Mouse (Mus musculus) hindbrain, embryonic 15.5 days (tissue): Measurements from ENCODE around the gene Gdf15. TPM values are rescaled to one million over a fixed set of nuclear protein-coding genes. Genes with fewer than 3 reads are reported as not detected.

Experiments used
- ATAC-seq: fragments of 200-750 bp; cut with Nextera tagmentation; 2 replicates; pipeline ENCODE4 v1.8.0; 2017; ENCODE audit warnings: low read depth, moderate number of reproducible peaks, moderate TSS enrichment; ENCODE audit not compliant: low FRiP score
- H3K27ac ChIP-seq: fragments of 300-500 bp; sonication (generic); replicated peaks from 2 replicates; pipeline ENCODE4 v1.5.1; 2015; ENCODE audit warnings: mild to moderate bottlenecking, inconsistent platforms
- H3K27me3 ChIP-seq: fragments of 300-500 bp; sonication (generic); 2 replicates; pipeline ENCODE4 v1.6.1; 2015; ENCODE audit warnings: control low read depth, inconsistent platforms
- H3K36me3 ChIP-seq: fragments of 300-500 bp; sonication (generic); 2 replicates; pipeline ENCODE4 v1.6.1; 2015; ENCODE audit warnings: control low read depth, inconsistent platforms
- H3K4me1 ChIP-seq: fragments of 300-500 bp; sonication (generic); replicated peaks from 2 replicates; pipeline ENCODE4 v1.6.1; 2015; ENCODE audit warnings: control low read depth, inconsistent platforms
- H3K4me2 ChIP-seq: fragments of 300-500 bp; sonication (generic); 2 replicates; pipeline ENCODE4 v1.6.1; 2015; ENCODE audit warnings: moderate library complexity, mild to moderate bottlenecking, inconsistent platforms
- H3K4me3 ChIP-seq: fragments of 300-500 bp; sonication (generic); 2 replicates; pipeline ENCODE4 v1.5.1; 2015; ENCODE audit warnings: mild to moderate bottlenecking, inconsistent platforms
- H3K9ac ChIP-seq: fragments of 300-500 bp; sonication (generic); 2 replicates; pipeline ENCODE4 v1.6.1; 2015; ENCODE audit warnings: inconsistent platforms
- H3K9me3 ChIP-seq: fragments of 300-500 bp; sonication (generic); 2 replicates; pipeline ENCODE4 v1.6.1; 2016; ENCODE audit warnings: control low read depth, inconsistent platforms
- WGBS: fragments of 180-500 bp; shearing (Covaris S2); methylation state at CpG from one replicate; pipeline ENCODE4 v1.1.7; 2015; 5-methylcytosine and 5-hydroxymethylcytosine counted together
- polyA plus RNA-seq: library from polyadenylated mRNA; unstranded; fragments of >200 nt; fragmentation: Nextera tagmentation; extraction: Ambion mirVana; gene quantifications from 2 replicates; pipeline ENCODE4 v1.2.1, GENCODE M21; 2015

Gdf15 gene
- polyA plus RNA-seq = 0.25 and 0.30 TPM in 2 replicates

DNA sequence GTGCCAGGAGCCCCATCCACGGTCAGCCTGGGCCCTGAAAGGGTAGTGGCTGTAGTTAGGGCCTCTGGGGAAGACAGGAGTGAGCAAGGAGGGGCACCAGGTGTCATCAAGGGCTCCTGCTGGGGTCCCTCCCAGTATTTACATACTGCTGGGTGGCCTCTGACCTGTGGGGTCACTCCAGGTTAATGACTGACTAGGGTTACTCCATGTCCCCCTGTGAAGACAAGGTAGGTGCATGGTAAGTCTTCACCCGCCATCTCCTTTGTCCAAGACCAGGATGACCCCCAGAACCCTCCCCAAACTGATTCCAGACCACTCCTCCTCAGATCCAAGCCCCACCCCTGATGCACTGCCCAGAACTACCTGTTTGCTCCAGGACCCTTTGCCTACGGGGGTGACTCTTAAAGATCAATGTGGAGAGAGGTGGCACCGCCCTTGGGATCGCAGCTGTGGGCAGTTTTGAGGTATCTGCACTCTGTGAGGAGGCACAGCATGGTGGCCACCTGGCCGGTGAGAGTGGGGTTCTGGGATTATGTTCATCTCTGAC lies at the start of gene Gdf15:
Gdf15 (minus strand) TSS at position 111 of the 547 bp plus-strand sequence.
- Histone ChIP-seq H3K27me3 (peaks cover 5% of the 10 kb centered on the region; the same call in 1 of the 2 replicates), H3K9me3 (no peaks in the 10 kb centered on the region), H3K9ac (no peak within 1 kb of the TSS), H3K4me2 (0 out of 2 replicates have a peak within 1 kb of the TSS, but pooled peaks have one; percentile 9), H3K4me1 (peaks cover 26% of the 10 kb centered on the region), H3K4me3 (no peak within 1 kb of the TSS), H3K27ac (no peak within 1 kb of the TSS), H3K36me3 (no peaks in the 10 kb centered on the region)
- no peak for ATAC-seq
- 75% methylated on average over 6 of the region's 6 CpGs for WGBS

DNA sequence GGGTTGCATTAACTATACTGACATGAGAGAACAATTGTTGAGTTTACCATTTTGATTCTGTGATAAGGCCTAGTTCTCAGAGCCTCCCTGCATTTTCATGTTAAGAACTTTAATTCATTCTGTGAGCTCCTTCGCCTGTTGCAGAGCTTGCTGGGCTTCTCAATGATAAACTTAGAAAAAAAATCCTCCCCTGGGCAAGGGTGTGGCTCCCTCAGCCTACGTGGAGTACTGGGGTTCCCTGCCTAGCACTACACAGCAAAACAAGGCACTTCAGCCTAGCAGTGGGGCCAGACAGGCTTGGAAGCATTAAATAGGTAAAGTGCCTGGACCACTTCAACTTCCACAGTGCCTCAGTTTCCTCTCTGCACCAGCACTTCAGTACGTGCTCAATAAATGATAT lies 49.2 kb upstream of the Gdf15 start:
- Histone ChIP-seq H3K9ac (no peak overlapping the region), H3K27me3 (no peaks in the 10 kb centered on the region), H3K9me3 (no peaks in the 10 kb centered on the region), H3K4me1 (peaks cover 12% of the 10 kb centered on the region; the same call in 1 of the 2 replicates), H3K4me3 (no peak overlapping the region), H3K27ac (no peak overlapping the region), H3K4me2 (no peak overlapping the region), H3K36me3 (peaks cover 9% of the 10 kb centered on the region; the same call in 1 of the 2 replicates)
- 85% methylated on average over 3 of the region's 3 CpGs for WGBS
- no peak for ATAC-seq

DNA sequence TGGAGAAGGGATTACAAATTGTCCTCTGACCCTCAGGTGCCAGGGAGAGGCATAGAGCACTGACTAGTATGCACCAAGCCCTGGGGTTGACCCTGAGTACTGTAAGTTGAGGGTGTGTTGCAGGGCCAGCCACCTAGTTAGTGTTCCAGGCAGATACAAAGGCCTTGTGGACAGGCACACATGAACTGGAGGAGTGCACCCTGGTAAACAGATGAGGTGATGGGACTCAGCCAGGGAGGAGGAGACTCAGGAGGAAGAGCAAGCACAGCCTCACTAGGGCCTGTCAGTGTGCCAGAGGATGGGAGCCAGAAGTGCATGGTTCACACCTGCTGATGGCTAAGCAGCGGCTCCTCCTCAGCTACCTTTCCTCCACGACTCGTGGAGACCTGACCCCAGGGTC lies 47.8 kb upstream of the Gdf15 start:
- H3K9ac ChIP-seq = no peak overlapping the region
- H3K27ac ChIP-seq = no peak overlapping the region
- no peaks in the 10 kb centered on the region for H3K27me3 ChIP-seq
- H3K4me1 ChIP-seq = peaks cover 13% of the 10 kb centered on the region
- H3K36me3 ChIP-seq = peaks cover 9% of the 10 kb centered on the region; the same call in 1 of the 2 replicates
- no peaks in the 10 kb centered on the region for H3K9me3 ChIP-seq
- 90% methylated on average over 3 of the region's 3 CpGs for WGBS
- no peak overlapping the region for H3K4me2 ChIP-seq
- H3K4me3 ChIP-seq = no peak overlapping the region
- ATAC-seq = no peak

DNA sequence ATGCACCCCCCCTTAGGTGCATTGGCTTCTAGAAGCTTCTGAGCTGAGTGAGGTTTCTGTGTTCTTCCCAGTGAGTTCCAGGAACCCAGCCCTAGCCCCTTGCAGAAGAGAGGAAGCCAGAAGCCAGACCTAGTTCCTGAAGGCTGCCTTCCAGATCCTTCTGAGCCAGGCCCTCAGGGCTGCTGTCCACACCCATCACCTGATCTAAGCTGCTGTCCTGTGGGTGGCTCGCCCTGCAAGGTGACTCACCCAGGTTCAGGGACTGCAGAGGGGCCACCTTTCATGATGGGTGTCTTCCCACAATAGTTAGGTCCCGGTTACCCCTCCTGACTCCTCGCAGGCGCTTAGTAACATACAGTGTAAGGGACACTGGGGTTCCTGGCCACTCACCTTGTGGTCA lies 47.1 kb upstream of the Gdf15 start:
- no peak for ATAC-seq
- no peak overlapping the region for H3K27ac ChIP-seq
- WGBS = 88% methylated on average over 4 of the region's 4 CpGs

DNA sequence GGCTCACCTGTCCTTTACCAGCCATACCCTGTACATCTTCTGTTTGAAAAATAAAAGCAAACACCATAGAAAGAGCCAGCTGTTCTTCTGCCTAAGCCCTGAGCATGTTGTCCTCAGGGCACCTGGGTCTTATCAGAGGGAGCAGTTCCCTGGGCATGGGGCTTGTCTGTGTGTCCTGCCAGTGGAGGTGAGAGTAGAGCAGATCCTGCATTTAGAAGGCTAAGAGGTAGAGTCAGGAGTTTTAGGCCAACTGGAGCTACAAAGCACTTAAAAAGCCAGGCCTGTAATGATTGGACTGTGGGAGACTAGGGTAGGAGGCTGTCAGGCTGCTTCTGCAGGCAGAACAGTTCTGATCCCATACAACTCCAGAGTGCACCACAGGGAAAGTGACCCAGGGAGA lies 46.4 kb upstream of the Gdf15 start:
- no peak overlapping the region for H3K4me2 ChIP-seq
- H3K9ac ChIP-seq = no peak overlapping the region
- no peaks in the 10 kb centered on the region for H3K9me3 ChIP-seq
- H3K27me3 ChIP-seq = no peaks in the 10 kb centered on the region
- H3K4me3 ChIP-seq = no peak overlapping the region
- no peak overlapping the region for H3K27ac ChIP-seq
- ATAC-seq = no peak
- peaks cover 19% of the 10 kb centered on the region for H3K4me1 ChIP-seq
- peaks cover 9% of the 10 kb centered on the region; the same call in 1 of the 2 replicates for H3K36me3 ChIP-seq

More for the DNA sequence above, 47.1 kb upstream of the Gdf15 start:
- H3K9ac ChIP-seq = no peak overlapping the region
- no peak overlapping the region for H3K4me3 ChIP-seq
- peaks cover 9% of the 10 kb centered on the region; the same call in 1 of the 2 replicates for H3K36me3 ChIP-seq
- no peaks in the 10 kb centered on the region for H3K27me3 ChIP-seq
- peaks cover 17% of the 10 kb centered on the region for H3K4me1 ChIP-seq
- H3K4me2 ChIP-seq = no peak overlapping the region
- no peaks in the 10 kb centered on the region for H3K9me3 ChIP-seq

DNA sequence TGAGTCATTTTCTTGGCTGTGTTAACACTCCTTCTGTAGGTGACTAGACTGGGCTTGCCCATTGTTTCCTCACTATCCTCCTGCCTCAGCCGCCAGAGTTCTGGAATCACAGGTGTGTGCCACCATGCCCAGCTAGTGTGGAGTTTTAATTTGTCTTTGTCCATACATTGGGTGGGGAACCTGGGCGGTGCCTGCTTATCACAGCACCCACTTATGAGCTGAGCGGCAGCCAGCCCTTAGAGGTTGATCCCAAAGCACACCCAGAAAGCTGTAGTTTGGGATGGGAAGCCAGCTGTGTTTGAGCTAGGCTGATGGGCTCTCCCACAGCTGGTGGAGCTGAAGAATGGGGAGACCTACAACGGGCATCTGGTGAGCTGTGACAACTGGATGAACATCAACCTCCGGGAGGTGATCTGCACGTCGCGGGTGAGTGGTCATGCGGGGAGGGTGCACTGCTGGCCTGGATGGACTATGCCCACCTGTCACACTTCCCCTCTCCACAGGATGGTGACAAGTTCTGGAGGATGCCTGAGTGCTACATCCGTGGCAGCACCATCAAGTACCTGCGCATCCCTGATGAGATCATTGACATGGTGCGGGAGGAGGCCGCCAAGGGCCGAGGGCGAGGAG lies 45.3 kb upstream of the Gdf15 start:
- no peaks in the 10 kb centered on the region for H3K9me3 ChIP-seq
- no peak for ATAC-seq
- H3K27ac ChIP-seq = no peak overlapping the region
- H3K9ac ChIP-seq = no peak overlapping the region
- no peak overlapping the region for H3K4me3 ChIP-seq
- 94% methylated on average over 15 of the region's 15 CpGs for WGBS
- no peak overlapping the region for H3K4me2 ChIP-seq
- H3K4me1 ChIP-seq = peaks cover 21% of the 10 kb centered on the region
- peaks cover 9% of the 10 kb centered on the region; the same call in 1 of the 2 replicates for H3K36me3 ChIP-seq
- H3K27me3 ChIP-seq = no peaks in the 10 kb centered on the region

DNA sequence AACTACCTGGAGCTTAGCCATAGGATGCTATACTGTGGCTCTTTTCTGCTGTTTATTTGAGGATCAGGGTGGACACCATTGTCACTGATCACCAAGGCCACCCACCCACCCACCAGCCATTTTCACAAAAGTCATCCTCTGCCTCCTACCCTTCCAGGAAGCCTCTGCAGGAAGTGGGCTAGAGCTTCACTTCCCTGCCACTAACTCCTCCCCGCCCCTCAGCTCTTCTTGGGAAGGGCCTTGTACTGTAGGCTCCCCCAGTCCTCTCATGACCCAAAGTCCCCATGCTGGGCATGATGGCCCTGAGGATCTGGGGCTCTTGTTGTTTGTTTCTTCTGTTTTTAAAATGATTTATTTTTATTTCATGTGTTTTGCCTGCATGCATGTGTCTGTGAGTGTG lies 43.1 kb upstream of the Gdf15 start:
- Histone ChIP-seq H3K27me3 (no peaks in the 10 kb centered on the region), H3K36me3 (peaks cover 9% of the 10 kb centered on the region; the same call in 1 of the 2 replicates), H3K4me2 (no peak overlapping the region), H3K27ac (no peak overlapping the region), H3K4me1 (peaks cover 19% of the 10 kb centered on the region), H3K9ac (no peak overlapping the region), H3K9me3 (no peaks in the 10 kb centered on the region), H3K4me3 (no peak overlapping the region)
- WGBS = 100% methylated on average over 1 of the region's 1 CpGs
- no peak for ATAC-seq

DNA sequence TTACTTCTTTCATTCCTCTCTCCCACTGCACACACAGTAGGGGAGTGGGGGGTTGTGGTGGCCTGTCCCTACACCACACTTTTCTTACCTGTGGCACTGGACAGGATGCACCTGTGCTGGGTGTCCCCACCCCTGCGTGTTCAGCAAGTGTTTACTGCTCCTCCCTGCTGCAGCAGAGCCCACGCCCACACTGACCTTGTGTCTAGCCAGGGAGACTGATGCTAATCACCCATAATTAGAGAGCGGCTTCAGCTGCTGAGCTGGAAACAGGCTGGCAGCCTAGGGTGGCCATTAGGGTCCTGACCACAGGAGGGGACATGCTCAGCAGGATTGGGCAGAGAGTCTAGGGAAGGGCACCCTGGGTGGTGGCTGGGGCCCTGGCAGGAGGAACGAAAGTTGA lies 42.5 kb upstream of the Gdf15 start:
- Histone ChIP-seq H3K9me3 (no peaks in the 10 kb centered on the region), H3K27ac (0 out of 2 replicates have a peak overlapping the region, but pooled peaks have one; percentile 14), H3K4me1 (peaks cover 19% of the 10 kb centered on the region), H3K4me3 (no peak overlapping the region), H3K36me3 (peaks cover 9% of the 10 kb centered on the region; the same call in 1 of the 2 replicates), H3K27me3 (no peaks in the 10 kb centered on the region), H3K4me2 (no peak overlapping the region; the same call in 1 of the 2 replicates), H3K9ac (no peak overlapping the region)
- WGBS = 95% methylated on average over 4 of the region's 4 CpGs
- ATAC-seq = no peak

DNA sequence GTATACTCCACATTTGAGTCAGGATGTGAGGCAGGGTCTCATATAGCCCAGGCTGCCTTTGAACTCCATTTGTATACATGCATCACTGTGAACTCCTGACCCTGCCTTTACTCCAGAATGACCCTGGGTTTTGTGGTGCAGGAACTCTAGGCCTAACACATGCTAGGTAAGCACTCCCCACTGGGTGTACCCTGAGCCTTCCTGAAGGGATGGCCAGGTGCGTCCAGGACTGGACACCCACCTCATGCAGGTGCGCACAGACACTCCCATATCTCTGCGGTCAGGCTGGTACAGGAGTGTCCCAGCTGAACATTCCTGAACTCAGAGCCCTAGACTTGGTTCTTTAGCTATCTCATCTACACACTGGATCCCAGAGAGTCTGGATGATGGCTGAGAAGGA lies 41.9 kb upstream of the Gdf15 start:
- H3K9me3 ChIP-seq = no peaks in the 10 kb centered on the region
- H3K9ac ChIP-seq = peak overlapping the region; percentile 68
- peak overlapping the region; percentile 70 for H3K4me3 ChIP-seq
- H3K4me1 ChIP-seq = peaks cover 19% of the 10 kb centered on the region
- WGBS = 92% methylated on average over 3 of the region's 3 CpGs
- H3K4me2 ChIP-seq = peak overlapping the region; percentile 80
- no peaks in the 10 kb centered on the region for H3K27me3 ChIP-seq
- no peak for ATAC-seq
- H3K36me3 ChIP-seq = peaks cover 9% of the 10 kb centered on the region; the same call in 1 of the 2 replicates
- peak overlapping the region; percentile 99 for H3K27ac ChIP-seq

DNA sequence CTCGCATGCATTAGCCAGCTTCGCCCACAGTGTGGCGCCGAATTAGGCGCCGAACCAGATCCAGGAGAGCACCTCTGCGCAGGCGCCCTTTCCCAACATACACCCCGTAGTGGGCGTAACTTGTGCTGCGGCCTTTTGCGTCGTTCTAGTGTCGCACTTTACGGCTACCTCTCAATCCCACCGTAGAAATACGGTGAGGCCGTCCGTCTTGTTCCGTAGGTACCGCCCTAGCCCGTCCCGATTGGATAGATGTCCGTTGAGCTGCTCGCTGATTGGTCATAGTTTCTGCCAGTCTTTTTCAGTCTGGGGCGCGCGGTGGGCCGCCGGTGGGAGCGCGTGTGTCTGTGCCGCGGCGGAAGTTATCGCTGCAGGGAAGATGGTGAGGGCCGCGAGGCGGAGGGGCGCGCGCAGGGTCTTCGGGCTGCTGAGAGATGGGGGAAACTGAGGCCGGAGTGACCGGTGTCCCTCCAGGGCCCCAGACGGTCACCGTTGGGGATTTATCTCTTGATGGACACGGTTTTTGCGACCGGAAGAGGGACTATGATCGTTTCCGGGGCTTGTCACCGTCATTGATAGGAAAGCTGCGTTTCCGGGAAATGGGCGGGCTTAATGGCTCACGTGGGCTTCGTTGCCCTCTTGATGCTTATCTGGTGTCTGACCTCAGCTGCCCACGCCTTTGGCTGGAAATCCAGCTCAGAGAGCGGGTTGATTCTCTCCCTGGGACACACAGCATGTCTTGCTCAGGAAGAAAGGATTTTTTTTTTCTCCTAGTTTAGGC lies 41.0 kb upstream of the Gdf15 start, which contains the start of gene Lsm4:
Lsm4 (plus strand) TSS at position 170 of the 778 bp plus-strand sequence.
- no peaks in the 10 kb centered on the region for H3K9me3 ChIP-seq
- ATAC-seq = peak; percentile 98
- peak within 1 kb of the TSS; percentile 68 for H3K9ac ChIP-seq
- H3K4me1 ChIP-seq = peaks cover 19% of the 10 kb centered on the region
- H3K4me2 ChIP-seq = peak within 1 kb of the TSS; percentile 80
- H3K27ac ChIP-seq = peak within 1 kb of the TSS; percentile 99
- WGBS = under 1% methylated on average over 60 of the region's 60 CpGs
- no peaks in the 10 kb centered on the region for H3K27me3 ChIP-seq
- H3K36me3 ChIP-seq = 0 out of 2 replicates have a peak, but pooled peaks cover 2% of the 10 kb centered on the region
- H3K4me3 ChIP-seq = peak within 1 kb of the TSS; percentile 70

DNA sequence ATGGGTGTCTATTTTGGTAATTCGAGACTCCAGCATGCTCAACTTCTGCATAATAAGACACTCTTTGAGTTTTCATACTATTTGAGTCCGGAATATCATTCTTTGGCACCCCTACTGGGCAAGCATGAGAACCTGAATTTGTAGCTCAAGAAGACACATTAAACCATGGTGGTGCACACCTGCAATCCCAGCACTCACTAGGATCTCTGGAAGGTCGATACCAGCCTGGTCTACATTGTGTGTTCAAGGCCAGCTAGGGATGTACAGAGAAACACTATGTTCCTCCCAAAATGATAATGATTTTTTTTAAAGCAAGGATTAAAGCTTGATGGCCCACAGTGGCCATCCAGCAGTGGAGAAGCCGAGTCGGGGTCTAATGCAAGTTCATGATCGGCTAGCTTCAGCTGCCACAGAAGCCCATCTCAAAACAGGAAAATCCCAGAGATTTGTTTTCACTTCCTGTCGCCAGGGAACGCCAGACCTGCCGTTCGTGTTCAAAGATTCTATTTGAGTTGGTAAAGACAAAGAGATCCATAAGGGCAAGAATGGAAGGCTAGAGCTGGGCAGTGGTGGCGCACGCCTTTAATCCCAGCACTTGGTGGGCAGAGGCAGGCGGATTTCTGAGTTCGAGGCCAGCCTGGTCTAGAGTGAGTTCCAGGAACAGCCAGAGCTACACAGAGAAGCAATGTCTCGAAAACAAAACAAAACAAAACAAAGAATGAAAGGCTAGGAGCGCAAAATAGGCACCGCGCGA lies 40.2 kb upstream of the Gdf15 start:
- ATAC-seq = no peak
- Histone ChIP-seq H3K27me3 (no peaks in the 10 kb centered on the region), H3K4me2 (peak overlapping the region; percentile 56), H3K9me3 (no peaks in the 10 kb centered on the region), H3K4me3 (peak overlapping the region; percentile 70), H3K4me1 (peaks cover 19% of the 10 kb centered on the region), H3K9ac (peak overlapping the region; percentile 34; the same call in 1 of the 2 replicates), H3K27ac (peak overlapping the region; percentile 99), H3K36me3 (no peaks in the 10 kb centered on the region)
- 34% methylated on average over 19 of the region's 19 CpGs for WGBS
